Mouse (Mus musculus) brain, embryonic 18.5 days (tissue): ENCODE measurements around the gene Stard7.

Experiments used
- DNase-seq: peaks from one replicate; pipeline ENCODE4 v3.0.0-alpha.2; 2012; ENCODE audit warnings: low read depth, low spot score

The Stard7 gene

GRCm38 (mm10) chr2:127319071-127319470 is 49.1 kb downstream of the Stard7 start:
- DNase-seq = no peak

GRCm38 (mm10) chr2:127322671-127323285 is 52.8 kb downstream of the Stard7 start:
- DNase-seq = no peak

GRCm38 (mm10) chr2:127323667-127324066 is 53.6 kb downstream of the Stard7 start:
- no peak for DNase-seq

- DNase-seq = no peak
Measured at GRCm38 (mm10) chr2:127324456-127324855, 54.4 kb downstream of the Stard7 start.

GRCm38 (mm10) chr2:127328090-127328851 is 58.3 kb downstream of the Stard7 start:
- no peak for DNase-seq

GRCm38 (mm10) chr2:127332807-127333570 is 63.0 kb downstream of the Stard7 start:
- DNase-seq = no peak

GRCm38 (mm10) chr2:127333945-127334603 is 64.1 kb downstream of the Stard7 start:
- DNase-seq = no peak

GRCm38 (mm10) chr2:127335078-127335541 is 65.1 kb downstream of the Stard7 start:
- DNase-seq = no peak

- DNase-seq = peak; percentile 24
Measured at GRCm38 (mm10) chr2:127335767-127336496, 65.9 kb downstream of the Stard7 start, which contains the start of gene Dusp2. Gene Dusp2, plus strand, starts transcription at chr2:127336159.

- no peak for DNase-seq
Measured at GRCm38 (mm10) chr2:127336497-127336832, 66.4 kb downstream of the Stard7 start.

GRCm38 (mm10) chr2:127336885-127337284 is 66.9 kb downstream of the Stard7 start:
- no peak for DNase-seq

GRCm38 (mm10) chr2:127337531-127337930 is 67.5 kb downstream of the Stard7 start:
- DNase-seq = no peak

GRCm38 (mm10) chr2:127338012-127338411 is 68.0 kb downstream of the Stard7 start:
- DNase-seq = no peak

GRCm38 (mm10) chr2:127338416-127338815 is 68.4 kb downstream of the Stard7 start, which contains the start of gene Astl:
Gene Astl, plus strand, starts transcription at chr2:127338639.
- DNase-seq = no peak

- no peak for DNase-seq
Measured at GRCm38 (mm10) chr2:127338833-127339232, 68.8 kb downstream of the Stard7 start.

- no peak for DNase-seq
Measured at GRCm38 (mm10) chr2:127339262-127339661, 69.2 kb downstream of the Stard7 start.

GRCm38 (mm10) chr2:127341159-127341558 is 71.1 kb downstream of the Stard7 start:
- DNase-seq = no peak

- DNase-seq = no peak
Measured at GRCm38 (mm10) chr2:127346334-127346733, 76.3 kb downstream of the Stard7 start.

- DNase-seq = no peak
Measured at GRCm38 (mm10) chr2:127347147-127347985, 77.3 kb downstream of the Stard7 start.
